Mouse (Mus musculus) forebrain, embryonic 11.5 days (tissue): ENCODE data around the gene Tnrc6a. TPM values are rescaled to one million over a fixed set of nuclear protein-coding genes. Genes with fewer than 3 reads are reported as not detected.

Experiments used
- ATAC-seq: fragments of 200-750 bp; cut with Nextera tagmentation; replicated peaks from 2 replicates; pipeline ENCODE4 v1.8.0; 2017; ENCODE audit warnings: moderate TSS enrichment; ENCODE audit not compliant: low FRiP score
- DNase-seq: peaks from one replicate; pipeline ENCODE4 v3.0.0-alpha.2; 2017; ENCODE audit warnings: low spot score
- H3K27ac ChIP-seq: fragments of 300-500 bp; sonication (generic); 2 replicates; pipeline ENCODE4 v1.5.1; 2014; ENCODE audit warnings: low read depth, low read length
- H3K27me3 ChIP-seq: fragments of 300-500 bp; sonication (generic); 2 replicates; pipeline ENCODE4 v1.6.1; 2014; ENCODE audit warnings: mild to moderate bottlenecking, low read length, mixed read lengths; ENCODE audit not compliant: control insufficient read depth, insufficient read depth
- H3K36me3 ChIP-seq: fragments of 300-500 bp; sonication (generic); 2 replicates; pipeline ENCODE4 v1.6.1; 2014; ENCODE audit warnings: mild to moderate bottlenecking, low read length, moderate library complexity, mixed read lengths; ENCODE audit not compliant: control insufficient read depth, insufficient read depth
- H3K4me1 ChIP-seq: fragments of 300-500 bp; sonication (generic); replicated peaks from 2 replicates; pipeline ENCODE4 v1.6.1; 2014; ENCODE audit warnings: low read length, mixed read lengths; ENCODE audit not compliant: control insufficient read depth, insufficient read depth
- H3K4me2 ChIP-seq: fragments of 300-500 bp; sonication (generic); 2 replicates; pipeline ENCODE4 v1.6.1; 2014; ENCODE audit warnings: low read depth, mild to moderate bottlenecking, low read length, moderate library complexity, mixed read lengths; ENCODE audit not compliant: severe bottlenecking
- H3K4me3 ChIP-seq: fragments of 300-500 bp; sonication (generic); 2 replicates; pipeline ENCODE4 v1.5.1; 2014; ENCODE audit warnings: low read depth, low read length
- H3K9ac ChIP-seq: fragments of 300-500 bp; sonication (generic); 2 replicates; pipeline ENCODE4 v1.6.1; 2014; ENCODE audit warnings: low read length
- H3K9me3 ChIP-seq: fragments of 300-500 bp; sonication (generic); 2 replicates; pipeline ENCODE4 v1.6.1; 2016; ENCODE audit warnings: low read length, mixed read lengths; ENCODE audit not compliant: control insufficient read depth
- WGBS: fragments of 180-500 bp; shearing (Covaris S2); extraction: QIAGEN DNeasy Blood & Tissue Kit; methylation state at CpG from one replicate; pipeline ENCODE4 v1.1.7; 2014; 5-methylcytosine and 5-hydroxymethylcytosine counted together
- polyA plus RNA-seq: library from polyadenylated mRNA; unstranded; fragments of >200 nt; fragmentation: Nextera tagmentation; extraction: Ambion mirVana; gene quantifications from 2 replicates; pipeline ENCODE4 v1.2.1, GENCODE M21; 2014

The Tnrc6a gene
- polyA plus RNA-seq, 1 experiment from 2014 or later: 53.9 TPM

GRCm38 (mm10) chr7:123162346-123162745, 38.7 kb downstream of the Tnrc6a start:
- H3K27me3 ChIP-seq: no peaks in the 10 kb centered on the region
- DNase-seq: no peak
- no peak overlapping the region for H3K4me3 ChIP-seq
- H3K9ac ChIP-seq: no peak overlapping the region
- H3K4me2 ChIP-seq: no peak overlapping the region
- no peaks in the 10 kb centered on the region for H3K9me3 ChIP-seq
- WGBS: 94% methylated on average over 10 of the region's 10 CpGs
- H3K27ac ChIP-seq: no peak overlapping the region
- H3K4me1 ChIP-seq: no peaks in the 10 kb centered on the region
- no peak for ATAC-seq
- peaks cover 10% of the 10 kb centered on the region; the same call in 1 of the 2 replicates for H3K36me3 ChIP-seq

GRCm38 (mm10) chr7:123167436-123167835, 43.8 kb downstream of the Tnrc6a start:
- Histone ChIP-seq H3K4me2 (no peak overlapping the region), H3K4me1 (no peaks in the 10 kb centered on the region), H3K36me3 (peaks cover 23% of the 10 kb centered on the region), H3K27ac (no peak overlapping the region), H3K9me3 (no peaks in the 10 kb centered on the region), H3K9ac (no peak overlapping the region), H3K4me3 (no peak overlapping the region), H3K27me3 (no peaks in the 10 kb centered on the region)
- WGBS: 90% methylated on average over 2 of the region's 2 CpGs
- no peak for DNase-seq
- no peak for ATAC-seq

GRCm38 (mm10) chr7:123169618-123170017, 45.9 kb downstream of the Tnrc6a start:
- Histone ChIP-seq H3K27me3 (no peaks in the 10 kb centered on the region), H3K4me3 (no peak overlapping the region), H3K9me3 (no peaks in the 10 kb centered on the region), H3K27ac (no peak overlapping the region), H3K4me2 (no peak overlapping the region), H3K4me1 (no peaks in the 10 kb centered on the region), H3K9ac (no peak overlapping the region), H3K36me3 (peaks cover 19% of the 10 kb centered on the region)
- DNase-seq (no peak), ATAC-seq (no peak)
- 95% methylated on average over 2 of the region's 2 CpGs for WGBS

- no peaks in the 10 kb centered on the region for H3K27me3 ChIP-seq
- no peak overlapping the region for H3K9ac ChIP-seq
- H3K4me3 ChIP-seq: no peak overlapping the region
- no peaks in the 10 kb centered on the region for H3K9me3 ChIP-seq
- H3K4me1 ChIP-seq: no peaks in the 10 kb centered on the region
- H3K27ac ChIP-seq: no peak overlapping the region
- DNase-seq (no peak), ATAC-seq (no peak)
- H3K4me2 ChIP-seq: no peak overlapping the region
- 92% methylated on average over 5 of the region's 5 CpGs for WGBS
- H3K36me3 ChIP-seq: peaks cover 20% of the 10 kb centered on the region
Observed at GRCm38 (mm10) chr7:123172101-123172500, 48.4 kb downstream of the Tnrc6a start.

- no peaks in the 10 kb centered on the region for H3K4me1 ChIP-seq
- no peak overlapping the region for H3K27ac ChIP-seq
- no peak for DNase-seq
- H3K9ac ChIP-seq: no peak overlapping the region
- no peaks in the 10 kb centered on the region for H3K27me3 ChIP-seq
- H3K9me3 ChIP-seq: no peaks in the 10 kb centered on the region
- ATAC-seq: no peak
- no peak overlapping the region for H3K4me3 ChIP-seq
- H3K4me2 ChIP-seq: no peak overlapping the region
- H3K36me3 ChIP-seq: peaks cover 25% of the 10 kb centered on the region
Observed at GRCm38 (mm10) chr7:123177215-123177614, 53.5 kb downstream of the Tnrc6a start.

- WGBS: 94% methylated on average over 20 of the region's 20 CpGs
- Histone ChIP-seq H3K4me2 (no peak overlapping the region), H3K9me3 (no peaks in the 10 kb centered on the region), H3K27ac (no peak overlapping the region), H3K27me3 (no peaks in the 10 kb centered on the region), H3K9ac (no peak overlapping the region), H3K4me3 (no peak overlapping the region), H3K4me1 (no peaks in the 10 kb centered on the region), H3K36me3 (peaks cover 21% of the 10 kb centered on the region)
- DNase-seq (no peak), ATAC-seq (no peak)
Observed at GRCm38 (mm10) chr7:123181787-123182701, 58.4 kb downstream of the Tnrc6a start.

GRCm38 (mm10) chr7:123184891-123185290, 61.2 kb downstream of the Tnrc6a start:
- 94% methylated on average over 1 of the region's 1 CpGs for WGBS
- no peaks in the 10 kb centered on the region for H3K4me1 ChIP-seq
- no peak overlapping the region for H3K27ac ChIP-seq
- no peaks in the 10 kb centered on the region for H3K27me3 ChIP-seq
- no peaks in the 10 kb centered on the region for H3K9me3 ChIP-seq
- no peak overlapping the region for H3K4me2 ChIP-seq
- H3K4me3 ChIP-seq: no peak overlapping the region
- H3K9ac ChIP-seq: no peak overlapping the region
- no peak for ATAC-seq
- H3K36me3 ChIP-seq: peaks cover 27% of the 10 kb centered on the region
- DNase-seq: no peak

GRCm38 (mm10) chr7:123186463-123186862, 62.8 kb downstream of the Tnrc6a start:
- Histone ChIP-seq H3K4me3 (no peak overlapping the region), H3K4me1 (no peaks in the 10 kb centered on the region), H3K27me3 (no peaks in the 10 kb centered on the region), H3K9ac (no peak overlapping the region), H3K9me3 (no peaks in the 10 kb centered on the region), H3K36me3 (peaks cover 18% of the 10 kb centered on the region), H3K27ac (no peak overlapping the region), H3K4me2 (no peak overlapping the region)
- 92% methylated on average over 6 of the region's 6 CpGs for WGBS
- DNase-seq (no peak), ATAC-seq (no peak)

- Histone ChIP-seq H3K4me3 (no peak overlapping the region), H3K4me2 (no peak overlapping the region), H3K4me1 (no peaks in the 10 kb centered on the region), H3K9me3 (no peaks in the 10 kb centered on the region), H3K9ac (no peak overlapping the region), H3K27ac (no peak overlapping the region), H3K27me3 (no peaks in the 10 kb centered on the region), H3K36me3 (peaks cover 18% of the 10 kb centered on the region)
- ATAC-seq (no peak), DNase-seq (no peak)
- WGBS: 87% methylated on average over 4 of the region's 4 CpGs
Observed at GRCm38 (mm10) chr7:123187246-123187645, 63.6 kb downstream of the Tnrc6a start.
